In genomic region chr2:162528911-162529310, GRCm38 (mm10) we compare ENCODE assay signal across 11 mouse cellular contexts.
DNase-seq lines count a peak whose midpoint lies in the region; ATAC-seq lines count a peak whose summit lies in the region.
"Had no signal": no experiment of that assay in that cellular context is flagged by ENCODE, and none has a peak within 500 bp of the region (broad histone marks: within the 10 kb centered on the region; RNA-seq: fewer than 3 reads in every experiment).

No protein-coding gene starts in this region.

- H3K9ac ChIP-seq in forebrain, embryonic 14.5 days (ENCODE audit: low read length) = no peak overlapping the region
- H3K9ac ChIP-seq in forebrain, embryonic 11.5 days (ENCODE audit: low read length) = no peak overlapping the region
- H3K9ac ChIP-seq: embryonic facial prominence, embryonic 15.5 days had no signal

- WGBS in forebrain, embryonic 14.5 days = 93% methylated on average over 3 of the region's 3 CpGs
- WGBS in forebrain, embryonic 11.5 days = 88% methylated on average over 3 of the region's 3 CpGs

- no peak for ATAC-seq in forebrain, embryonic 14.5 days
- no peak for ATAC-seq in forebrain, embryonic 11.5 days (replicated peaks; ENCODE audit: low FRiP score)
- no peak for ATAC-seq in erythroid progenitor cell, adult 5-6 weeks (replicated peaks; ENCODE audit: low FRiP score, poor library complexity, severe bottlenecking)
- ATAC-seq: activated CD4-positive, CD25-positive, alpha-beta regulatory T cell, adult 4 months had no signal

- H3K9me3 ChIP-seq in forebrain, embryonic 14.5 days (replicated peaks; ENCODE audit: control insufficient read depth, low read length) = no peaks in the 10 kb centered on the region
- no peaks in the 10 kb centered on the region for H3K9me3 ChIP-seq in forebrain, embryonic 11.5 days (ENCODE audit: control insufficient read depth, low read length)
- H3K9me3 ChIP-seq: embryonic facial prominence, embryonic 15.5 days; hindbrain, embryonic 10.5 days had no signal

- H3K27ac ChIP-seq in forebrain, embryonic 14.5 days (ENCODE audit: low read depth, low read length) = no peak overlapping the region
- no peak overlapping the region for H3K27ac ChIP-seq in forebrain, embryonic 11.5 days (ENCODE audit: low read depth, low read length)
- H3K27ac ChIP-seq: embryonic facial prominence, embryonic 15.5 days; hindbrain, embryonic 10.5 days had no signal

- H3K4me1 ChIP-seq in forebrain, embryonic 14.5 days (ENCODE audit: control insufficient read depth, insufficient read depth, low read length) = no peaks in the 10 kb centered on the region
- H3K4me1 ChIP-seq in forebrain, embryonic 11.5 days (replicated peaks; ENCODE audit: control insufficient read depth, insufficient read depth, low read length) = no peaks in the 10 kb centered on the region
- H3K4me1 ChIP-seq: embryonic facial prominence, embryonic 15.5 days; hindbrain, embryonic 10.5 days had no signal

- DNase-seq in forebrain, embryonic 14.5 days (ENCODE audit: low spot score) = peak; percentile 27
- DNase-seq in forebrain, embryonic 11.5 days (ENCODE audit: low spot score) = no peak
- peak; percentile 13 to 16 for DNase-seq in layer of hippocampus, postnatal 10 days (ENCODE audit: low spot score in 2 of 2)
- DNase-seq in layer of hippocampus, adult 11-12 months (ENCODE audit: low spot score) = no peak
- DNase-seq in NIH3T3 (ENCODE audit: low read depth) = peak; percentile 13
- DNase-seq in lung, postnatal 14 days = peak; percentile 28
- DNase-seq in left cerebral cortex, postnatal 10 days (ENCODE audit: extremely low spot score in 1 of 2, low spot score in 2 of 2) = no peak

- H3K36me3 ChIP-seq in forebrain, embryonic 14.5 days (ENCODE audit: control insufficient read depth, insufficient read depth, low read length) = no peaks in the 10 kb centered on the region
- no peaks in the 10 kb centered on the region for H3K36me3 ChIP-seq in forebrain, embryonic 11.5 days (ENCODE audit: control insufficient read depth, insufficient read depth, low read length)
- H3K36me3 ChIP-seq: embryonic facial prominence, embryonic 15.5 days; hindbrain, embryonic 10.5 days had no signal

- no peak overlapping the region for H3K4me3 ChIP-seq in forebrain, embryonic 14.5 days (ENCODE audit: low read depth, low read length)
- no peak overlapping the region for H3K4me3 ChIP-seq in forebrain, embryonic 11.5 days (ENCODE audit: low read depth, low read length)
- H3K4me3 ChIP-seq: embryonic facial prominence, embryonic 15.5 days; hindbrain, embryonic 10.5 days had no signal

- no peak overlapping the region for H3K4me2 ChIP-seq in forebrain, embryonic 14.5 days (ENCODE audit: low read length)
- no peak overlapping the region for H3K4me2 ChIP-seq in forebrain, embryonic 11.5 days (ENCODE audit: low read depth, low read length, severe bottlenecking)
- H3K4me2 ChIP-seq: embryonic facial prominence, embryonic 15.5 days had no signal

- H3K27me3 ChIP-seq in forebrain, embryonic 14.5 days (replicated peaks; ENCODE audit: control insufficient read depth, insufficient read depth, low read length) = no peaks in the 10 kb centered on the region
- H3K27me3 ChIP-seq in forebrain, embryonic 11.5 days (ENCODE audit: control insufficient read depth, insufficient read depth, low read length) = no peaks in the 10 kb centered on the region
- H3K27me3 ChIP-seq: embryonic facial prominence, embryonic 15.5 days had no signal

- intact Hi-C loops in left cerebral cortex, postnatal 10 days (cut with DNase I) = no loop called here

Comparison
In these comparisons a context has a peak if more than half of its experiments do, and no peak if none do; other contexts are left out.
1. DNase-seq: peak in forebrain, embryonic 14.5 days (single experiment), layer of hippocampus, postnatal 10 days (2 of 2), NIH3T3 (single experiment) and lung, postnatal 14 days (single experiment); none in forebrain, embryonic 11.5 days (single experiment), layer of hippocampus, adult 11-12 months (single experiment) and left cerebral cortex, postnatal 10 days (0 of 2).